Mouse (Mus musculus) neural tube, embryonic 13.5 days (tissue): ENCODE results near the gene Mast4. TPM values are rescaled to one million over a fixed set of nuclear protein-coding genes. Genes with fewer than 3 reads are reported as not detected.

Source experiments
- ATAC-seq: fragments of 200-750 bp; cut with Nextera tagmentation; 2 replicates; pipeline ENCODE4 v1.8.0; 2017; ENCODE audit warnings: low read depth, mild to moderate bottlenecking, moderate TSS enrichment, moderate library complexity
- H3K27ac ChIP-seq: fragments of 300-500 bp; sonication (generic); replicated peaks from 2 replicates; pipeline ENCODE4 v1.5.1; 2015; ENCODE audit warnings: moderate library complexity, mild to moderate bottlenecking, inconsistent platforms
- H3K27me3 ChIP-seq: fragments of 300-500 bp; sonication (generic); 2 replicates; pipeline ENCODE4 v1.6.1; 2015; ENCODE audit warnings: mild to moderate bottlenecking, inconsistent platforms
- H3K36me3 ChIP-seq: fragments of 300-500 bp; sonication (generic); 2 replicates; pipeline ENCODE4 v1.6.1; 2015; ENCODE audit warnings: mild to moderate bottlenecking, inconsistent platforms
- H3K4me1 ChIP-seq: fragments of 300-500 bp; sonication (generic); replicated peaks from 2 replicates; pipeline ENCODE4 v1.6.1; 2015; ENCODE audit warnings: inconsistent platforms
- H3K4me2 ChIP-seq: fragments of 300-500 bp; sonication (generic); 2 replicates; pipeline ENCODE4 v1.6.1; 2015; ENCODE audit warnings: inconsistent platforms, mild to moderate bottlenecking, moderate library complexity
- H3K4me3 ChIP-seq: fragments of 300-500 bp; sonication (generic); 2 replicates; pipeline ENCODE4 v1.5.1; 2015; ENCODE audit warnings: mild to moderate bottlenecking, inconsistent platforms
- H3K9ac ChIP-seq: fragments of 300-500 bp; sonication (generic); 2 replicates; pipeline ENCODE4 v1.6.1; 2015; ENCODE audit warnings: moderate library complexity, mild to moderate bottlenecking, inconsistent platforms
- H3K9me3 ChIP-seq: fragments of 300-500 bp; sonication (generic); 2 replicates; pipeline ENCODE4 v1.6.1; 2016; ENCODE audit warnings: inconsistent platforms
- WGBS: fragments of 180-500 bp; shearing (Covaris S2); methylation state at CpG from one replicate; pipeline ENCODE4 v1.1.7; 2015; 5-methylcytosine and 5-hydroxymethylcytosine counted together
- polyA plus RNA-seq: library from polyadenylated mRNA; unstranded; fragments of >200 nt; fragmentation: Nextera tagmentation; extraction: Ambion mirVana; gene quantifications from 2 replicates; pipeline ENCODE4 v1.2.1, GENCODE M21; 2015

The Mast4 gene
- polyA plus RNA-seq, 1 experiment from 2014 or later = 19.5 TPM

GRCm38 (mm10) chr13:103173545-103174182 lies 160.6 kb downstream of the Mast4 start:
- 19% methylated on average over 7 of the region's 7 CpGs for WGBS
- H3K4me1 ChIP-seq = no peaks in the 10 kb centered on the region

GRCm38 (mm10) chr13:103151944-103152343 lies 182.4 kb downstream of the Mast4 start:
- H3K9me3 ChIP-seq = no peaks in the 10 kb centered on the region
- WGBS = 89% methylated on average over 8 of the region's 8 CpGs
- H3K4me3 ChIP-seq = no peak overlapping the region
- no peaks in the 10 kb centered on the region for H3K27me3 ChIP-seq
- no peak for ATAC-seq
- no peaks in the 10 kb centered on the region for H3K4me1 ChIP-seq
- no peak overlapping the region for H3K9ac ChIP-seq
- H3K27ac ChIP-seq = no peak overlapping the region
- H3K4me2 ChIP-seq = no peak overlapping the region
- no peaks in the 10 kb centered on the region for H3K36me3 ChIP-seq

More at GRCm38 (mm10) chr13:103173545-103174182, 160.6 kb downstream of the Mast4 start:
- Histone ChIP-seq H3K9me3 (no peaks in the 10 kb centered on the region), H3K4me3 (no peak overlapping the region), H3K36me3 (no peaks in the 10 kb centered on the region), H3K9ac (no peak overlapping the region), H3K27me3 (no peaks in the 10 kb centered on the region), H3K27ac (no peak overlapping the region), H3K4me2 (peak overlapping the region; percentile 15)
- ATAC-seq = 0 out of 2 replicates have a peak, but pooled peaks have one; percentile 36

GRCm38 (mm10) chr13:103151171-103151570 lies 183.1 kb downstream of the Mast4 start:
- Histone ChIP-seq H3K4me1 (no peaks in the 10 kb centered on the region), H3K27ac (no peak overlapping the region), H3K4me3 (no peak overlapping the region), H3K9me3 (no peaks in the 10 kb centered on the region), H3K4me2 (no peak overlapping the region), H3K9ac (no peak overlapping the region), H3K27me3 (no peaks in the 10 kb centered on the region), H3K36me3 (no peaks in the 10 kb centered on the region)
- WGBS = 34% methylated on average over 10 of the region's 11 CpGs
- ATAC-seq = no peak

- Histone ChIP-seq H3K27me3 (no peaks in the 10 kb centered on the region), H3K4me1 (no peaks in the 10 kb centered on the region), H3K9me3 (no peaks in the 10 kb centered on the region), H3K4me2 (no peak overlapping the region), H3K4me3 (no peak overlapping the region), H3K36me3 (no peaks in the 10 kb centered on the region), H3K9ac (no peak overlapping the region), H3K27ac (no peak overlapping the region)
- no peak for ATAC-seq
- 72% methylated on average over 4 of the region's 4 CpGs for WGBS
These were observed 183.6 kb downstream of the Mast4 start for GRCm38 (mm10) chr13:103150671-103151070.

GRCm38 (mm10) chr13:103149415-103149814 lies 184.9 kb downstream of the Mast4 start:
- Histone ChIP-seq H3K9me3 (no peaks in the 10 kb centered on the region), H3K27me3 (no peaks in the 10 kb centered on the region), H3K4me3 (no peak overlapping the region), H3K4me1 (0 out of 2 replicates have a peak, but pooled peaks cover 6% of the 10 kb centered on the region), H3K4me2 (no peak overlapping the region), H3K27ac (no peak overlapping the region), H3K9ac (no peak overlapping the region), H3K36me3 (no peaks in the 10 kb centered on the region)
- no peak for ATAC-seq
- WGBS = 80% methylated on average over 7 of the region's 7 CpGs

- 60% methylated on average over 5 of the region's 5 CpGs for WGBS
These were observed 190.0 kb downstream of the Mast4 start for GRCm38 (mm10) chr13:103144343-103144742.

GRCm38 (mm10) chr13:103141304-103141703 lies 193.0 kb downstream of the Mast4 start:
- no peak for ATAC-seq
- 56% methylated on average over 5 of the region's 5 CpGs for WGBS
- no peak overlapping the region for H3K4me3 ChIP-seq

More at GRCm38 (mm10) chr13:103144343-103144742, 190.0 kb downstream of the Mast4 start:
- Histone ChIP-seq H3K27ac (no peak overlapping the region), H3K4me3 (no peak overlapping the region), H3K27me3 (no peaks in the 10 kb centered on the region), H3K4me1 (0 out of 2 replicates have a peak, but pooled peaks cover 6% of the 10 kb centered on the region), H3K9me3 (no peaks in the 10 kb centered on the region), H3K9ac (no peak overlapping the region), H3K36me3 (no peaks in the 10 kb centered on the region), H3K4me2 (no peak overlapping the region)
- ATAC-seq = no peak

GRCm38 (mm10) chr13:103140051-103140450 lies 194.2 kb downstream of the Mast4 start:
- H3K36me3 ChIP-seq = no peaks in the 10 kb centered on the region
- H3K9me3 ChIP-seq = no peaks in the 10 kb centered on the region; the same call in 1 of the 2 replicates
- no peak overlapping the region for H3K27ac ChIP-seq
- H3K4me2 ChIP-seq = no peak overlapping the region
- no peaks in the 10 kb centered on the region for H3K27me3 ChIP-seq
- H3K9ac ChIP-seq = no peak overlapping the region
- WGBS = 88% methylated on average over 13 of the region's 13 CpGs
- peaks cover 14% of the 10 kb centered on the region for H3K4me1 ChIP-seq
- no peak overlapping the region for H3K4me3 ChIP-seq
- no peak for ATAC-seq

More at GRCm38 (mm10) chr13:103141304-103141703, 193.0 kb downstream of the Mast4 start:
- no peak overlapping the region for H3K27ac ChIP-seq
- H3K36me3 ChIP-seq = no peaks in the 10 kb centered on the region
- H3K4me1 ChIP-seq = 0 out of 2 replicates have a peak, but pooled peaks cover 6% of the 10 kb centered on the region
- H3K4me2 ChIP-seq = no peak overlapping the region
- no peaks in the 10 kb centered on the region for H3K27me3 ChIP-seq
- no peaks in the 10 kb centered on the region; the same call in 1 of the 2 replicates for H3K9me3 ChIP-seq
- no peak overlapping the region for H3K9ac ChIP-seq

- Histone ChIP-seq H3K27me3 (no peaks in the 10 kb centered on the region), H3K36me3 (no peaks in the 10 kb centered on the region), H3K4me1 (peaks cover 10% of the 10 kb centered on the region), H3K4me3 (no peak overlapping the region), H3K9me3 (no peaks in the 10 kb centered on the region; the same call in 1 of the 2 replicates), H3K4me2 (no peak overlapping the region), H3K27ac (no peak overlapping the region), H3K9ac (no peak overlapping the region)
- ATAC-seq = no peak
These were observed 196.0 kb downstream of the Mast4 start for GRCm38 (mm10) chr13:103138298-103138697.

- peak overlapping the region; percentile 32 for H3K4me2 ChIP-seq
- no peaks in the 10 kb centered on the region; the same call in 1 of the 2 replicates for H3K9me3 ChIP-seq
- H3K9ac ChIP-seq = no peak overlapping the region
- ATAC-seq = peak; percentile 62
- peaks cover 16% of the 10 kb centered on the region for H3K4me1 ChIP-seq
- no peaks in the 10 kb centered on the region for H3K27me3 ChIP-seq
- no peaks in the 10 kb centered on the region for H3K36me3 ChIP-seq
- 55% methylated on average over 17 of the region's 17 CpGs for WGBS
- peak overlapping the region; percentile 33; the same call in 1 of the 2 replicates for H3K27ac ChIP-seq
- H3K4me3 ChIP-seq = no peak overlapping the region
These were observed 198.9 kb downstream of the Mast4 start for GRCm38 (mm10) chr13:103135224-103135883.

GRCm38 (mm10) chr13:103131781-103132180 lies 202.5 kb downstream of the Mast4 start:
- H3K4me3 ChIP-seq = no peak overlapping the region
- 88% methylated on average over 2 of the region's 2 CpGs for WGBS
- H3K4me1 ChIP-seq = peaks cover 26% of the 10 kb centered on the region
- no peak overlapping the region for H3K9ac ChIP-seq
- H3K9me3 ChIP-seq = no peaks in the 10 kb centered on the region
- H3K27ac ChIP-seq = no peak overlapping the region
- no peak overlapping the region for H3K4me2 ChIP-seq
- H3K27me3 ChIP-seq = no peaks in the 10 kb centered on the region
- ATAC-seq = no peak
- no peaks in the 10 kb centered on the region for H3K36me3 ChIP-seq

GRCm38 (mm10) chr13:103129130-103129797 lies 205.0 kb downstream of the Mast4 start:
- H3K9ac ChIP-seq = no peak overlapping the region
- no peak for ATAC-seq
- no peak overlapping the region for H3K27ac ChIP-seq
- H3K9me3 ChIP-seq = no peaks in the 10 kb centered on the region
- H3K27me3 ChIP-seq = no peaks in the 10 kb centered on the region
- no peak overlapping the region for H3K4me2 ChIP-seq
- H3K4me3 ChIP-seq = no peak overlapping the region
- 70% methylated on average over 6 of the region's 6 CpGs for WGBS
- peaks cover 24% of the 10 kb centered on the region; the same call in 1 of the 2 replicates for H3K4me1 ChIP-seq
- H3K36me3 ChIP-seq = no peaks in the 10 kb centered on the region
